Mouse (Mus musculus): ENCODE data around the gene Atp8b4. TPM values are rescaled to one million over a fixed set of nuclear protein-coding genes. Genes with fewer than 3 reads are reported as not detected.

Gene Atp8b4
- total and polyA plus RNA-seq, 3 experiments = 0.31 to 0.73 (median 0.43) TPM

- Histone ChIP-seq H3K79me2 (replicated peaks; ENCODE audit: control insufficient read depth, insufficient read depth, low read length) (no peaks in the 10 kb centered on the region), H3K4me3 (no peak overlapping the region), H3K9ac (ENCODE audit: low read depth, low read length) (no peak overlapping the region), H3K27me3 (ENCODE audit: control insufficient read depth, insufficient read depth, low read length) (no peaks in the 10 kb centered on the region), H3K36me3 (ENCODE audit: control insufficient read depth, insufficient read depth, low read length) (no peaks in the 10 kb centered on the region), H3K4me1 (ENCODE audit: control insufficient read depth, insufficient read depth, low read length) (no peaks in the 10 kb centered on the region), H3K27ac (no peak overlapping the region)
- intact Hi-C loops (cut with DNase I) = no loop called here
- WGBS = 70% methylated on average over 7 of the region's 7 CpGs
- TF ChIP-seq POLR2A (IDR thresholded peaks at IDR 0.05; ENCODE audit: insufficient read depth, low read depth, low read length) (no peak), CTCF (IDR thresholded peaks at IDR 0.05) (no peak), EP300 (IDR thresholded peaks at IDR 0.05; ENCODE audit: insufficient read depth, low read depth, low read length) (no peak)
- DNase-seq = no peak
Measured at GRCm38 (mm10) chr2:126290702-126291101, 209.8 kb downstream of the Atp8b4 start.

DNA sequence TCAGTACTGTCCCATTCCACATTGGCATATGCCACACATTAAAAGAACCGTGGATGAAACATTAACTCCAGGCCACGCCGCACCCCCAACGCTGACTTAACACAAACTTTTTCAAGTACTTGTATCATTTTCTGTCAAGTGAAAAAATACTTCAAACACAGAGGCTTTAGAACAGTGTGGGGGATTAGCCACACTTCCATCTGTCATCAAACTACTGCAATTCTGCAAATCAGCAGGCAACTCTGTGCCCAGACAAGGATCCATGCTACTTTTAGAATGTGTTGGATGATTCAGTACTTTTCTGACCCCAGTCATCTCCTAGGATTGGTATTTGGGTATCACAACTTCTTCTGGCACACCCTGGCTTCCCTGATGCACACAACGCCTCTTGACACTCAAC is 212.5 kb downstream of the Atp8b4 start:
- H3K4me3 ChIP-seq = no peak overlapping the region
- H3K79me2 ChIP-seq (replicated peaks; ENCODE audit: control insufficient read depth, insufficient read depth, low read length) = no peaks in the 10 kb centered on the region
- H3K36me3 ChIP-seq (ENCODE audit: control insufficient read depth, insufficient read depth, low read length) = no peaks in the 10 kb centered on the region
- 86% methylated on average over 5 of the region's 5 CpGs for WGBS
- no peak overlapping the region for H3K9ac ChIP-seq (ENCODE audit: low read depth, low read length)
- H3K27me3 ChIP-seq (ENCODE audit: control insufficient read depth, insufficient read depth, low read length) = no peaks in the 10 kb centered on the region
- no peak for TF ChIP-seq CTCF (IDR thresholded peaks at IDR 0.05)
- TF ChIP-seq EP300 (IDR thresholded peaks at IDR 0.05; ENCODE audit: insufficient read depth, low read depth, low read length) = no peak
- TF ChIP-seq POLR2A (IDR thresholded peaks at IDR 0.05; ENCODE audit: insufficient read depth, low read depth, low read length) = no peak
- no peaks in the 10 kb centered on the region for H3K4me1 ChIP-seq (ENCODE audit: control insufficient read depth, insufficient read depth, low read length)
- DNase-seq = no peak
- intact Hi-C loops (cut with DNase I) = no loop called here
- no peak overlapping the region for H3K27ac ChIP-seq

- no peak overlapping the region for H3K27ac ChIP-seq
- H3K79me2 ChIP-seq (replicated peaks; ENCODE audit: control insufficient read depth, insufficient read depth, low read length) = no peaks in the 10 kb centered on the region
- no peaks in the 10 kb centered on the region for H3K4me1 ChIP-seq (ENCODE audit: control insufficient read depth, insufficient read depth, low read length)
- no peak overlapping the region for H3K4me3 ChIP-seq
- TF ChIP-seq POLR2A (IDR thresholded peaks at IDR 0.05; ENCODE audit: insufficient read depth, low read depth, low read length) = no peak
- TF ChIP-seq EP300 (IDR thresholded peaks at IDR 0.05; ENCODE audit: insufficient read depth, low read depth, low read length) = no peak
- no peak for TF ChIP-seq CTCF (IDR thresholded peaks at IDR 0.05)
- DNase-seq = no peak
- H3K27me3 ChIP-seq (ENCODE audit: control insufficient read depth, insufficient read depth, low read length) = 0 out of 2 replicates have a peak, but pooled peaks cover 1% of the 10 kb centered on the region
- no peaks in the 10 kb centered on the region for H3K36me3 ChIP-seq (ENCODE audit: control insufficient read depth, insufficient read depth, low read length)
- 50% methylated on average over 7 of the region's 7 CpGs for WGBS
- intact Hi-C loops (cut with DNase I) = no loop called here
- H3K9ac ChIP-seq (ENCODE audit: low read depth, low read length) = no peak overlapping the region
Measured at GRCm38 (mm10) chr2:126286420-126286819, 214.1 kb downstream of the Atp8b4 start.

GRCm38 (mm10) chr2:126284071-126284470 is 216.4 kb downstream of the Atp8b4 start:
- Histone ChIP-seq H3K9ac (ENCODE audit: low read depth, low read length) (no peak overlapping the region), H3K36me3 (ENCODE audit: control insufficient read depth, insufficient read depth, low read length) (no peaks in the 10 kb centered on the region), H3K79me2 (replicated peaks; ENCODE audit: control insufficient read depth, insufficient read depth, low read length) (no peaks in the 10 kb centered on the region), H3K4me1 (ENCODE audit: control insufficient read depth, insufficient read depth, low read length) (no peaks in the 10 kb centered on the region), H3K4me3 (no peak overlapping the region), H3K27ac (no peak overlapping the region), H3K27me3 (ENCODE audit: control insufficient read depth, insufficient read depth, low read length) (0 out of 2 replicates have a peak, but pooled peaks cover 1% of the 10 kb centered on the region)
- no peak for DNase-seq
- no peak for TF ChIP-seq CTCF (IDR thresholded peaks at IDR 0.05)
- no peak for TF ChIP-seq POLR2A (IDR thresholded peaks at IDR 0.05; ENCODE audit: insufficient read depth, low read depth, low read length)
- no peak for TF ChIP-seq EP300 (IDR thresholded peaks at IDR 0.05; ENCODE audit: insufficient read depth, low read depth, low read length)
- WGBS = 80% methylated on average over 6 of the region's 6 CpGs
- intact Hi-C loops (cut with DNase I) = no loop called here

- Histone ChIP-seq H3K36me3 (ENCODE audit: control insufficient read depth, insufficient read depth, low read length) (no peaks in the 10 kb centered on the region), H3K27ac (no peak overlapping the region), H3K79me2 (replicated peaks; ENCODE audit: control insufficient read depth, insufficient read depth, low read length) (no peaks in the 10 kb centered on the region), H3K4me1 (ENCODE audit: control insufficient read depth, insufficient read depth, low read length) (no peaks in the 10 kb centered on the region; the same call in none of the 2 replicates), H3K27me3 (ENCODE audit: control insufficient read depth, insufficient read depth, low read length) (0 out of 2 replicates have a peak, but pooled peaks cover 1% of the 10 kb centered on the region), H3K4me3 (no peak overlapping the region), H3K9ac (ENCODE audit: low read depth, low read length) (no peak overlapping the region)
- WGBS = 65% methylated on average over 3 of the region's 3 CpGs
- DNase-seq = no peak
- TF ChIP-seq EP300 (IDR thresholded peaks at IDR 0.05; ENCODE audit: insufficient read depth, low read depth, low read length) (no peak), POLR2A (IDR thresholded peaks at IDR 0.05; ENCODE audit: insufficient read depth, low read depth, low read length) (no peak)
- intact Hi-C loops (cut with DNase I) = no loop called here
Measured at GRCm38 (mm10) chr2:126283086-126283485, 217.4 kb downstream of the Atp8b4 start.

- H3K27me3 ChIP-seq (ENCODE audit: control insufficient read depth, insufficient read depth, low read length) = no peaks in the 10 kb centered on the region
- H3K79me2 ChIP-seq (replicated peaks; ENCODE audit: control insufficient read depth, insufficient read depth, low read length) = no peaks in the 10 kb centered on the region
- H3K4me3 ChIP-seq = no peak overlapping the region
- H3K9ac ChIP-seq (ENCODE audit: low read depth, low read length) = no peak overlapping the region
- TF ChIP-seq EP300 (IDR thresholded peaks at IDR 0.05; ENCODE audit: insufficient read depth, low read depth, low read length) (no peak), CTCF (IDR thresholded peaks at IDR 0.05) (no peak), POLR2A (IDR thresholded peaks at IDR 0.05; ENCODE audit: insufficient read depth, low read depth, low read length) (no peak)
- no peak overlapping the region for H3K27ac ChIP-seq
- H3K4me1 ChIP-seq (ENCODE audit: control insufficient read depth, insufficient read depth, low read length) = no peaks in the 10 kb centered on the region; the same call in none of the 2 replicates
- WGBS = 45% methylated on average over 3 of the region's 3 CpGs
- intact Hi-C loops (cut with DNase I) = no loop called here
- DNase-seq = no peak
- H3K36me3 ChIP-seq (ENCODE audit: control insufficient read depth, insufficient read depth, low read length) = no peaks in the 10 kb centered on the region
Measured at GRCm38 (mm10) chr2:126275511-126275910, 225.0 kb downstream of the Atp8b4 start.
